In genomic region chr11:46016061-46016460, GRCm38 (mm10) we compare ENCODE assay signal across 9 mouse cellular contexts. TPM values are rescaled to one million over a fixed set of nuclear protein-coding genes. Genes with fewer than 3 reads are reported as not detected.
A peak's percentile ranks its signal among the peaks of the same experiment; 100 is the strongest.
DNase-seq lines count a peak whose midpoint lies in the region; ATAC-seq and TF ChIP-seq lines count a peak whose summit lies in the region.
"Had no signal": no experiment of that assay in that cellular context is flagged by ENCODE, and none has a peak within 500 bp of the region (broad histone marks: within the 10 kb centered on the region; RNA-seq: fewer than 3 reads in every experiment).

No protein-coding gene starts in this region.

- H3K9ac ChIP-seq in liver, adult 2 months (ENCODE audit: low read depth, low read length) = no peak overlapping the region

- H3K36me3 ChIP-seq in thymus, adult 2 months (ENCODE audit: control insufficient read depth, insufficient read depth, low read length) = no peaks in the 10 kb centered on the region
- no peaks in the 10 kb centered on the region for H3K36me3 ChIP-seq in liver, adult 2 months (ENCODE audit: control insufficient read depth, insufficient read depth, low read length)

- H3K4me3 ChIP-seq in thymus, adult 2 months (ENCODE audit: control insufficient read depth, insufficient read depth, low read length) = no peak overlapping the region
- H3K4me3 ChIP-seq in bone marrow, adult 2 months (replicated peaks; ENCODE audit: control insufficient read depth, low read depth, low read length) = no peak overlapping the region
- H3K4me3 ChIP-seq in embryonic fibroblast, embryonic 13.5 days (ENCODE audit: insufficient read depth, low read length) = no peak overlapping the region
- H3K4me3 ChIP-seq in liver, adult 2 months (ENCODE audit: insufficient read depth, low read depth, low read length) = no peak overlapping the region

- no peak overlapping the region for H3K27ac ChIP-seq in thymus, adult 2 months (ENCODE audit: control insufficient read depth, insufficient read depth, low read length)
- H3K27ac ChIP-seq in bone marrow, adult 2 months (ENCODE audit: control insufficient read depth, insufficient read depth, low read depth, low read length, poor library complexity) = no peak overlapping the region
- H3K27ac ChIP-seq in embryonic fibroblast, embryonic 13.5 days (ENCODE audit: insufficient read depth, low read length) = no peak overlapping the region
- H3K27ac ChIP-seq in liver, adult 2 months (replicated peaks; ENCODE audit: insufficient read depth, low read depth, low read length) = no peak overlapping the region

- no peak for TF ChIP-seq CTCF in thymus, adult 2 months (IDR thresholded peaks at IDR 0.05; ENCODE audit: borderline replicate concordance, control insufficient read depth, extremely low read depth, insufficient read depth, low read length, poor library complexity)
- TF ChIP-seq CTCF in bone marrow, adult 2 months (IDR thresholded peaks at IDR 0.05; ENCODE audit: control insufficient read depth, insufficient read depth, low read length) = peak; percentile 38
- TF ChIP-seq CTCF in embryonic fibroblast, embryonic 13.5 days (IDR thresholded peaks at IDR 0.05; ENCODE audit: borderline replicate concordance, insufficient read depth, low read length) = peak; percentile 44; the same call in 1 of the 2 replicates
- peak; percentile 46; the same call in 1 of the 2 replicates for TF ChIP-seq CTCF in liver, adult 2 months (IDR thresholded peaks at IDR 0.05; ENCODE audit: low read depth, low read length)

- 19% methylated on average over 6 of the region's 6 CpGs for WGBS in thymus, adult 2 months
- WGBS in bone marrow, adult 2 months = 19% methylated on average over 6 of the region's 6 CpGs
- 16% methylated on average over 6 of the region's 6 CpGs for WGBS in liver, adult 2 months

- ATAC-seq in erythroid progenitor cell, adult 5-6 weeks (replicated peaks; ENCODE audit: low FRiP score, poor library complexity, severe bottlenecking) = no peak

- TF ChIP-seq POLR2A in thymus, adult 2 months (IDR thresholded peaks at IDR 0.05; ENCODE audit: control insufficient read depth, extremely low read depth, insufficient read depth, low read length, poor library complexity) = no peak
- no peak for TF ChIP-seq POLR2A in bone marrow, adult 2 months (IDR thresholded peaks at IDR 0.05; ENCODE audit: borderline replicate concordance, control insufficient read depth, low read depth, low read length)
- TF ChIP-seq POLR2A in embryonic fibroblast, embryonic 13.5 days (IDR thresholded peaks at IDR 0.05; ENCODE audit: low read depth, low read length) = no peak
- no peak for TF ChIP-seq POLR2A in liver, adult 2 months (IDR thresholded peaks at IDR 0.05; ENCODE audit: extremely low read depth, insufficient read depth, low read length)

- H3K79me2 ChIP-seq in liver, adult 2 months (ENCODE audit: control insufficient read depth, insufficient read depth, low read length) = no peaks in the 10 kb centered on the region

- no peaks in the 10 kb centered on the region for H3K4me1 ChIP-seq in thymus, adult 2 months (replicated peaks; ENCODE audit: control insufficient read depth, insufficient read depth, low read length)
- no peaks in the 10 kb centered on the region for H3K4me1 ChIP-seq in bone marrow, adult 2 months (ENCODE audit: control insufficient read depth, insufficient read depth, low read length)
- no peaks in the 10 kb centered on the region for H3K4me1 ChIP-seq in embryonic fibroblast, embryonic 13.5 days (ENCODE audit: control insufficient read depth, insufficient read depth, low read length)
- no peaks in the 10 kb centered on the region; the same call in 1 of the 2 replicates for H3K4me1 ChIP-seq in liver, adult 2 months (ENCODE audit: control insufficient read depth, insufficient read depth, low read length)

- DNase-seq in thymus, adult 2 months = peak; percentile 44
- DNase-seq in thymus, adult 18-20 months = no peak
- peak; percentile 84 for DNase-seq in heart, postnatal 4 days
- peak; percentile 39 for DNase-seq in liver, adult 2 months (ENCODE audit: extremely low read depth, low read depth, low spot score)
- peak; percentile 89 for DNase-seq in retina, embryonic 14.5 days (ENCODE audit: low spot score)

- no peaks in the 10 kb centered on the region for H3K27me3 ChIP-seq in thymus, adult 2 months (ENCODE audit: control insufficient read depth, insufficient read depth, low read length)
- no peaks in the 10 kb centered on the region for H3K27me3 ChIP-seq in liver, adult 2 months (ENCODE audit: control insufficient read depth, insufficient read depth, low read length)

RNA-seq across cellular contexts. Expression of gene Sox30, which starts 36.0 kb away (rescaled TPM):
- polyA plus RNA-seq in thymus, adult 2 months (2012; rRNA removed) = 0.17 and 0.26 TPM in 2 replicates
- not detected in 2 replicates for polyA plus RNA-seq in bone marrow, adult 2 months (2011; ENCODE audit: insufficient read depth, insufficient read length, low replicate concordance, missing spikeins)
- polyA plus RNA-seq in embryonic fibroblast, embryonic 13.5 days (2011; ENCODE audit: insufficient read length, low read depth, missing spikeins) = not detected in 2 replicates
- under 1 TPM; 0.27 to 0.55 TPM for total RNA-seq in heart, postnatal 4 days (2021)
- total RNA-seq in liver, adult 2 months (2014; rRNA removed) = under 0.01 TPM in 1 of 2 replicates, not detected in the other
- polyA plus RNA-seq in liver, adult 2 months (2012; rRNA removed) = not detected in 2 replicates
- not detected in 2 replicates for total RNA-seq in erythroid progenitor cell, adult 5-6 weeks (2015; ENCODE audit: low replicate concordance)
- total RNA-seq in erythroid progenitor cell, adult 5-6 weeks (2017; ENCODE audit: low replicate concordance) = not detected in 2 replicates
- polyA plus RNA-seq: heart, embryonic 16.5 days had no signal

RNA-seq across cellular contexts. Expression of gene Gm12166, which starts 36.1 kb away (rescaled TPM):
- 24.2 and 28.5 TPM in 2 replicates for polyA plus RNA-seq in thymus, adult 2 months (2012; rRNA removed)
- polyA plus RNA-seq in bone marrow, adult 2 months (2011; ENCODE audit: insufficient read depth, insufficient read length, low replicate concordance, missing spikeins) = 11.6 and 31.7 TPM in 2 replicates
- 3.0 and 15.8 TPM in 2 replicates for polyA plus RNA-seq in embryonic fibroblast, embryonic 13.5 days (2011; ENCODE audit: insufficient read length, low read depth, missing spikeins)
- 1 to 10 TPM; 2.7 to 4.0 TPM for total RNA-seq in heart, postnatal 4 days (2021)
- 2.3 and 3.5 TPM in 2 replicates for total RNA-seq in liver, adult 2 months (2014; rRNA removed)
- polyA plus RNA-seq in liver, adult 2 months (2012; rRNA removed) = 6.2 and 7.0 TPM in 2 replicates
- total RNA-seq in erythroid progenitor cell, adult 5-6 weeks (2015; ENCODE audit: low replicate concordance) = 1.7 and 8.3 TPM in 2 replicates
- total RNA-seq in erythroid progenitor cell, adult 5-6 weeks (2017; ENCODE audit: low replicate concordance) = not detected in 2 replicates

RNA-seq across cellular contexts. Expression of gene Adam19, which starts 39.7 kb away (rescaled TPM):
- 11.1 and 12.8 TPM in 2 replicates for polyA plus RNA-seq in thymus, adult 2 months (2012; rRNA removed)
- polyA plus RNA-seq in bone marrow, adult 2 months (2011; ENCODE audit: insufficient read depth, insufficient read length, low replicate concordance, missing spikeins) = 6.1 and 17.6 TPM in 2 replicates
- polyA plus RNA-seq in embryonic fibroblast, embryonic 13.5 days (2011; ENCODE audit: insufficient read length, low read depth, missing spikeins) = 91.6 and 111 TPM in 2 replicates
- total RNA-seq in heart, postnatal 4 days (2021) = 100 to 1,000 TPM; 161 to 163 TPM
- total RNA-seq in liver, adult 2 months (2014; rRNA removed) = 0.47 and 0.55 TPM in 2 replicates
- 0.50 and 1.1 TPM in 2 replicates for polyA plus RNA-seq in liver, adult 2 months (2012; rRNA removed)
- total RNA-seq in erythroid progenitor cell, adult 5-6 weeks (2015; ENCODE audit: low replicate concordance) = 1.7 and 4.7 TPM in 2 replicates
- total RNA-seq in erythroid progenitor cell, adult 5-6 weeks (2017; ENCODE audit: low replicate concordance) = 2.4 and 4.1 TPM in 2 replicates

Comparison
In these comparisons a context has a peak if more than half of its experiments do, and no peak if none do; other contexts are left out.
1. DNase-seq: peak in thymus, adult 2 months (single experiment), heart, postnatal 4 days (single experiment), liver, adult 2 months (single experiment) and retina, embryonic 14.5 days (single experiment); none in thymus, adult 18-20 months (0 of 2).